Mouse (Mus musculus) spleen, embryonic (tissue): Measurements from ENCODE around the gene Vmn1r31.

Source experiments
- CTCF ChIA-PET: fragments of 350-600 bp; sonication (Branson Sonifier 250); formaldehyde crosslinking; loops from one replicate; lab custom pipeline; 2022; lab: Charles Lee

Gene Vmn1r31

GRCm38 (mm10) chr6:58475230-58475629 lies at the start of gene Vmn1r31:
Gene Vmn1r31, minus strand, starts transcription at chr6:58475330.
- CTCF ChIA-PET, result no interaction called here

- CTCF ChIA-PET, result no interaction called here
Measured at GRCm38 (mm10) chr6:58443285-58443684, 31.8 kb downstream of the Vmn1r31 start, which contains the start of gene Vmn1r30. Gene Vmn1r30, minus strand, starts transcription at chr6:58443385.
